Mouse (Mus musculus): ENCODE measurements at regions not wholly inside any gene's neighbourhood (a gene's known extent, or its start where the extent isn't known, plus 50 kb on each side); places are given as distances from the start of the nearest gene placed in this dataset.

DNA sequence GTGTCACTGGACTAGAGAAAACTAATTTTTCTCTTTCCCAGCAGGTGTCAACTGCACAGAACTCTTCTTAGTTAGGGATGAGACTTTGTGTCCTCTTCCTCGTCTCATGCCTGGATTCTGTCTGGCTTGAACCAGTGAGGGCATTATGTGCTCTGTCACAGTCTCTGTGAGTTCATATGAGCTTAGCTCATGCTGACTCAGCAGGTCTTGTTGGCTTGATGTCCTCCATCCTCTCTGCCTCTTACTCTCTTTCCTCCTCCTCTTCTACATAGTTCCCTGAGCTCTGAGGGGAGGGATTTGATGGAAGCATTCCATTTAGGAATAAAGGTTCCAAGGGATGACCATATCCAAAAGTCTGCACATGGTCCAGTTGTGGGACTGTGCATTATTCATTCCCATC, 284.7 kb downstream of the Meis1 start:
- no peak for TF ChIP-seq CTCF (IDR thresholded peaks at IDR 0.05; ENCODE audit: insufficient read depth, low read depth, low read length)
- TF ChIP-seq POLR2A (IDR thresholded peaks at IDR 0.05; ENCODE audit: insufficient read depth, low read depth, low read length) = no peak

Measured in olfactory bulb, adult 2 months (tissue).